Mouse (Mus musculus): ENCODE results near the gene Ssbp3.

Ssbp3 gene

DNA sequence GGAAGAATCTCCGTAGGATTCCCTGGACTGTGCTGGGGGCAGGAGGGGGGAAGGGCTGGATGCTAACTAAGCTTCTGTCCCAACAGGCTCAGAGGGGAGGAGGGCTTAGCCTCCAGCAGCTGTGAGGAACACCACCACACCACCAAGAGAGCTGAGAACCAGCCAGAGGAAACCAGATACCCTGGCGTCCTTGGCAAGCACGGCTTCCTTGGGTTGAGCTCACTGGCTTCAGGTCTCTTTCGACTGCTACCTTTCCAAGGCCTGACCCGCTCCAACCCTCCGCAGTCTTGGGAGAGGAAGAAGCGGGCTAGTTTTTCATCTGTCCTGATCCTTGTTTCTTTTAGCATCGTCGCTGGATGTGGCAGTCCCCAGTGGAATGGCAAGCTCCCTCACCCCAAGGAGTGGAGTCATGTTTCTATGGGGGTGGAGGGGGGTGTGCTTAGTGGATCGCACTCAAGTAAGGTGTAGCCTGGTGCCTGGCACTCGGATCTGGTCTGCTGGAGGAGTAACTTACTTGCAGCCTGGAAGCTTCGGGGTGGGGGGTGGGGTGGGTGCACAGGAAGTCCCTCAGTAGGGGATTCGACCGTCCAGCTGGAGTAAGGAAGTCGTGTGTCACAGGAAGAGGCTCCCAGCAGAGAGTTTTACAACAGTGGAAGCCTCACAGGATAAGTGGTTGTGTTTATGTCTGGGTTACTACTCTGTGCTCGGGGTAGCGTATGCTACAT, 2.6 kb upstream of the Ssbp3 start:
- DNase-seq (ENCODE audit: low spot score): peak; percentile 54

DNA sequence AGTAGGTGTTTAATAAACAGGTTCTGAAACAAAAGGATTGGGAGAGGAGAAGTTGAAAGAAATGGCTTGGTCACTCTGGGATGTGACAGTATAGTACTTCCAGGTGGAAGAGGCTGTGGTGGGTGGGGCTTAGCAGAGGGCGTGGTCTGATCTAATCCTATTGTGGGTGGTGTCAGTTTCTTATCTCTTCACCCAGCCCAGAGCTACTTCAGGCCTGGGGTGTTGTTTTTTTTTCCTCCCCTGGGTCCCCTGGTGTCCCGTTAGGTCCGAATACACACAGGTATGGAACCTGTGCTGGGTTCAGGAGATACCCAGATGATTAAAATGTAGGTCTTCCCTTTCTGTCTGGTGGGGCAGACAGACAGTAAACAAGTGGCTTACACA, 2.1 kb upstream of the Ssbp3 start:
- peak; percentile 81 for DNase-seq (ENCODE audit: low spot score)

DNA sequence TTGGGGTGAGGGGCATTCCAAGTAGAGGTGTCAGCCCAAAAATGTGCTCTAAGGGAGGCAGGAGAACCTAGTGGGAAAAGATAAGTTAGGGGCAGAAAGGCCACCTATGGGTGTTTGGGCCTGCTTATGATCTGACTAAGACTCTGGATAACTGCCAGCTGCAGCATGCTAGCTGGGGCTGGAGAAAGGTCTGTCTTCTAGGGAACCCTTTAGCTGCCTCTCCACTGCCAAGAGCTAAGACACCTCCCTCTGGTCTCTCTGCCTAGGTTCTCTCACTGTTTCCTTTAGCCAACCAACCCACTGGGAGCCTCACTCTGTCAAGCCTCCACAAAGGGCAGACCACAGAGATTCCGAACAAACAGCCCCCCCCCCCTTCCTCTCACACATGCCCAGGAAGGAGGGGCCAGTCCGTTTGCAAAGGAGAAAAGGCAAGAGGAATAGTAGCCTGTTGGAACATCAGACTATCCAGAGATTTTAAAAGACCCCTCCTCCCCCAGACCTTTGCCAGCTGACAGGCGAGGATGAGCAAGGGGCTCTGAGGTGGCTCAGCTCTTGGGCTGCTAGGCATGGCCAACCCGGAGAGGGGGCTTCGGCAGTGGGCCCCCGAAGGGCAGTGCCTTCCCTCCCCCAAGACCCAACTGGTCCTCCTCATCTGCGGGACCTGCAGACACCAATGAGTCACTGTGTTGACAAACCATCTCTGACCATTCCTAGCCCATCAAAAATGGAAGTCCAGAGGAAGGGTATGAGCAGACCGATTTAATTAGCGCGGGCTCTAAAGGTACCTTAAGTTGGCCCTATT, 1.4 kb upstream of the Ssbp3 start:
- DNase-seq (ENCODE audit: low spot score): peak; percentile 68

DNA sequence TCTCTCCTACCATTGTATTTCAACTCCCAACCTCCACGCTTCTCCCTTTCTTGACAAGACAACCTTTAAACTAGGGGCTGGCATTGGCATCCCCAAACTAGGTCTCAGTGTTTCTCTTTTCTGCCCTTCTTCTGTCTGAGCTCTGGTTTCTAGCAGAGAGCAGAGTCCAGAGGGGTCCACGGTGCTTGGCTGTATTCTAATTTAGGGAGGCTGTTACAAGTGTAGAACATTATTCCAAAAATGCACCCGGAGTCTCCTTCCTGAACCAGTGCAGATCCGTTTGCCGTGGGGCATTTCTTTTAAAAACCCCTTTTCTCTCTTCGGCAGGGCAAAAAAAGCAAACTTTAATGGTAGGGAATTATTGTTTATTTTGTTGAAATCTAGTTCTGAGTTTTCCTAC, 704 bp upstream of the Ssbp3 start:
- no peak for DNase-seq (ENCODE audit: low spot score)

DNA sequence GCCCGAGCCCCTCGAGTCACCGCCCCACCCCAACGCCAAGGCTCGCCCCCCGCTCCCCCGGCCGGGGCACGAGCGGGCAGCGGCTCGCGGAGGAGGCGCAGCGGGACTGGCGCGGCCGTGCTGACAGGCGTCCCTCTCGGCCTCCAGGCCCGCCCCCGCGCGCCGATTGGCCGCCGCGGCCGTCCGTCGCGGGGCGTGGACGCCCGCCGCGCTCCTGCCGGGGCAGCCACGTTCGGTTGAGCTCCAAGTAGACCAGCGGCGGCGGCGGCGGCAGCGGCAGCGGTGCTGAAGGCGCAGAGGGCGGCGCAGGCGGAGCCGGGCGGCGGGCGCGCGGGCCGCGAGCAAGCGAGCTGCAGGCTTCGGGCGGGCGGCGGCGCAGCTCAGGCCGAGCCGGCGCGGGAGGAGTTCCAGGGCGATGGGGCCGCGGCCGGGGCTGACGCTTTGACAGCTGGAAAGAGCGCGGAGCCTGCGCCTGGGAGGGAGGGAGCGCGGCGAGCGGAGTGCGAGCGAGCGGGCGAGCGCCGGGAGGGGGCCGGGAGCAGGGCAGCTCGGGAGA, 823 bp downstream of the Ssbp3 start:
- DNase-seq (ENCODE audit: low spot score): peak; percentile 94

DNA sequence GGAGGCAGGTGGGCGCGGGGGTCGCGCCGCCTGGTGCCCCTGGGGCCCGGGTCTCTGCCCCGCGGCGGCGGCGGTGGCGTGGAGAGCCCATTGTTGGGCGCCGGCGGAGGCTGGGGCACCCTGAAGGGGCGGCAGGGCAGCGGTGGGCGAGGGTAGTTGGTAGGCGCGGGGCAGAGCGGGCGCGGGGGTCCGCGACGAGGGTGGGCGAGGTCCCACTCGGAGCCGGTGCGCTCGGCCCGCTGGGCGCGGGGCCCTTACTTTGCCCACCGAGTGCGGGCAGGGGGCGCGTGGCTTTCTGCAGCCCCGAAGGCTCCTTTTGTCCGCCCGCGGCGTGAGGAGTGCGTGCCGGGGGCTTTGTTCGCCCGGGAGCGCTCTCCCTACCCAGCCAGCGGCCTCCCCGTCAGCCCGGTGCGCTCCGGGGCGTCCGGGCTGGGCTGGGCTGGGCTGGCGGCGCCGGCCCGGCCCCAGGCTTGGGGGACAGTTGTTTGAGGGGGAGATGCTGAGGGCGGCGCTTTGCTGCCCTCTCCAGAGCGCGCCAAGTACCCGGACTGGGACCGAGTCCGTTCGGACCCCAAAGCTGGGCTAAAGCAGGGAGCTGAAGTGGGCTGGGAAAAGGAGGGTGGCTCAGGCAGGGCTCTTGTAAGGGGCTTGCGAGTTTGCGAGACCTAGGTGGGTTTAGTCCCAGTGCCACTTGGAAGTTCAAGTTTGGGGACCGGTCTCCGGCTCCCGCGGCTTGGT, 1.6 kb downstream of the Ssbp3 start:
- peak; percentile 67 for DNase-seq (ENCODE audit: low spot score)

DNA sequence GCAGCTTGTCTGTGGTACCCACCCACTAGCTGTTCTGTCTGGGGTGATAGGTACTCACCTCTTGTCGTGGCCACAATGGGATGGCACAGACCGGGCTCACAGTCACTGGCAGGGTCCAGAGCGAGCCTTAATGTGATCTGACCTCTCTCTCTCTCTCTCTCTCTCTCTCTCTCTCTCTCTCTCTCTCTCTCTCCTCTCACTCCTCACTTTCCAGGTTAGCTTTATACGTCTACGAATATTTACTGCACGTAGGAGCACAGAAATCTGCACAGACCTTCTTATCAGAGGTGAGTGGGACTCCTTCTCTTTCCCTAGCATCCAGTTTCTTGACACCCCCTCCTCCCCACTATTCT, 2.2 kb downstream of the Ssbp3 start:
- DNase-seq (ENCODE audit: low spot score): no peak

DNA sequence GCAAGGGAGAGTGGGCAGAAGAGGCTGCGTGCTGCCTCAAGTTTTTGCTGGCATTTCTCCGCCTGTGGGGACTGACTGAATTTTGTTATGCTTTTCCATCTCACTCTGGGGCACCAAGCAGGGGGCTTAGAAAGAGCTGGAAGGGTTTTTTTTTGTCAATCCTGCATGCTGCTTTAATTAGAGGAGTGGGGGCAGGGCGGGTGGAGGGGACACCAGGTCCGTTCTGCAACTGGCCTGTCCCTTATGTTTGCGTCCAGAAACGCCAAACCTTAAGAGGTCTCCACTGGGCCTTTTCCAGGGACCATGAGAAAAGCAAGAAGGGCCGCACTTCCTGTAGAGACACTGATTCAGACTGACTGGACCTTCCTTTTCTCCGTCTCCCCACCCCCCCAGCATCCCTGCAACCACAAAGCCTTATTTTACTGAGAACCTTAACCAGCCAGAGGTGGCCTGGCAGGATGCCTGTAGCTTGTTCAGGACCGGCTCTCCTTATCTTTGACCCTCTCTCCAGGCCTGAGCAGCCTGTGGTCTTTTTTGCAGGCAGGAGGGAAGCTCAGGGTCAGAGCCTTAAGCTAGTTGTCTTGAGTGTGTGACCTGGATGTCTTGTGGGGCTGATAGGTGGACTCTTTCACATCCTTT, 3.0 kb downstream of the Ssbp3 start:
- DNase-seq (ENCODE audit: low spot score): peak; percentile 66

DNA sequence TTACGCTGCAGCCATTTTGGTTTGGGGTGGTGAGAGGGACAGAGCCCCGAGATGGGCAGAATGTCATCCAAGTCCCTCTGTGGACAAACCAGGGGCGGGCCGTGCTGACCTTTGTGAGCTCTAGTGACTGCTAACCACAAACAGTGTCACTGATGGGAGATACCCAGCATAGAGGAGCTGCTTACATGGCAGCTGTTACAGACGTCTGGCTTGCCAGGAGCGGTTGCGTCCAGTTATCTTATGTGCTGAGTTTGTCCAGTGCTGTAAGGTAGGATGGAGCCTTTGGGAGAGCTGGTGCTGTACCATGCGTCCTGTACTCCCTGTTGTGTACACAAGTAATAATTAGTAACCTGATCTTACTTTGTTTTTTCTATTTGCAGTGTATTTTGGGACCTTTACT, 4.8 kb downstream of the Ssbp3 start:
- DNase-seq (ENCODE audit: low spot score): no peak

DNA sequence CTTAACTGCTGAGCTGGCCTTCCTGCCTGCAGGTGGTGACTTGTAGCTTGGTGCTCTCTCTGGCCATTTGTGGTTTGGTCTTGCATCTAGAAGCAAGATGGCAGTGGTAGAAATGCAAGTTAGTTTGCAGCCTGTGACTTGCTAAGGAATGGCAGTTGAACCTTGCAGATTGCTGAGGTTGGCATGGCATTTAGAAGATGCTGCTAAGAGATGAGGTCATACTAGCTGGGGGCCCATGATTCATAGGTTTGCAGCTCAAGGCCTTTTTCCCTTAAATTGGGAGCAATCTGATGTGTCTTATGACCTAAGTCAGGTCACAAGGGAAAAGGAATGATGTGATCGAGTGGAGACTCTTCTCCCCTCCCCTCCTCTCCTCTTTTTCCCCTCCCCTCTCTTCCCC, 7.8 kb downstream of the Ssbp3 start:
- DNase-seq (ENCODE audit: low spot score): no peak

DNA sequence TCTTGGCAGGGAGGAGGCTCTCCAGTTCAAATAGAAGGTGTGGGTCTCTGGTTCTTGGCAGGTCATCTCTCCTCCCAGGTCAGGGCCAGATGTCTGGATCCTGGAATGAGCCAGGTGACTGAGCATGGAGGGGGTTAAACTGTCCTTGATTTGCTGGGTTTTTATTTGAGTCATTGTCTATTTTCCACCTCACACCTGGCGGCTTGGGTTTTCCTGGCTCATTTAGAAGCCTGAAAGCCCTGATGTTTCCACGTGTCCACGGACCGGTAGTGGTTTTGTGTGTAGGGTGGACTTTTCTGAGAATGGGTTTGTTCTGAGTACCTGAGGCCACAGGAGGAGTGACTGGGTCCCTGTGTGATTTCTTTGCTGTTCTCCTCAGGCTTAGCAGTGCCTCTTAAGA, 9.6 kb downstream of the Ssbp3 start:
- DNase-seq (ENCODE audit: low spot score): no peak

DNA sequence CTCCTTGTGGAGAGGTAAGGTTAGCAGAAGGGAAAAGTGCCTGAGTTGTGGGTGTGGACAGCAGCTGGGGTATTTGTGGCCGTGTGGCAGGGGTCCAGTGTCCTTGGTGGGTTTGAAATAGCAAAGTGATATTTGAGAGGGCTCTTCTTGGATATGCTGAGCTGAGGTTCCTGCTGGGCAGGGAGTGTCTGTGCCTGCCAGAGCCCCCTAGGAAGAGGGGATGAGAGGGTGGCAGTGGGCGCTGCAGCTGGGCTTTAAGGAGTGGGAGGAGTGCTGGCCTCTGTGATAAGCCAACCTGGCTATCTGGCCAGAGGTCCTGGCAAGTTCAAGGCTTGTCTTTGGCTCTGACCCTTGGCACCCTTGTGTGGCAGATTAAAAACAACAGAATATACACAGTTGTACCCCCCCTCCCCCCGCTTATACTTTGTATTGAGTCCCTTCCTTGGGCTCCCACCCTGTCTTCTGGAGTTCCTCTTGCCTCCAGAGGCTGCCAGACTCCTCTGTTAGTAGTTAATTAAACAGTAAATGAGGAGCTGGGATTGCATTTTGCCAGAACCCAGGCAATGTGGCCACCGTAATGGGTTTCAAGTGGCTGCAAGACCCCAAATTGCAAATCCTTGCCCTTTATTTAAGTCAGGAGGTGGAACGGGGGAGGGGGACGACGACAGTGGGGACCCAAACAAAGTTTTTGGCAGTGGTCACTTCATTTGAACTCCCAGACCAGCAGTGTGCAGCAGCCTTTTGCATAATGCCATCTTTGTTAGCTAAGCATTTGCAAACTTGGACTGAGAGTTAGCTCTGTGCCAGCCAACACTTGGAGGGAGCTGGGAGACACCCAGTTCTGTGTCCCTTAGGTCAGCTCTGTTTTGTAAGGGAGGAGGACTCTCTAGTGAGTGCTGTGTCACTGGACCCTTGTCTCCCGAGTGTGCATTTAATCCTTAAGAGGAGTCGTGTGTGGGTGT, 11.2 kb downstream of the Ssbp3 start:
- DNase-seq (ENCODE audit: low spot score): no peak

DNA sequence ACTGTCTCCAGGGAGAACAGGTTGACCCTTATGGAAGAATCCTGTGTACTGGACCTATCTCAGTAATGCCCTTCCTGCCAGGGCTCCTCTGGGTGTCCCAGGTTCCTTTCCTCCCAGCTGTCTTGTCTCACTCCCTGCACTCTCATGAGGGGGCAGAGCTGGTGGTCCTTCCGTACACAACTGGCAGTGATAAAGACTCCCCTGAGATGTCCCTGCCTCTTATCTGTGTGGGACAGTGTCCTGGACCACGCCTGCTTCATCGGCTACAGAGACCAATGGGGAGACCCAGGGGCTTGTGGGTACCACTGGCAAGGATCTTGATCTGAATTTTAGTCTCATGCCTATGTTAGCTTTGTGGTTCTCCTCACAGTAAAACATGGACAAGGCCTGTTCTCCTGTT, 12.4 kb downstream of the Ssbp3 start:
- DNase-seq (ENCODE audit: low spot score): no peak

DNA sequence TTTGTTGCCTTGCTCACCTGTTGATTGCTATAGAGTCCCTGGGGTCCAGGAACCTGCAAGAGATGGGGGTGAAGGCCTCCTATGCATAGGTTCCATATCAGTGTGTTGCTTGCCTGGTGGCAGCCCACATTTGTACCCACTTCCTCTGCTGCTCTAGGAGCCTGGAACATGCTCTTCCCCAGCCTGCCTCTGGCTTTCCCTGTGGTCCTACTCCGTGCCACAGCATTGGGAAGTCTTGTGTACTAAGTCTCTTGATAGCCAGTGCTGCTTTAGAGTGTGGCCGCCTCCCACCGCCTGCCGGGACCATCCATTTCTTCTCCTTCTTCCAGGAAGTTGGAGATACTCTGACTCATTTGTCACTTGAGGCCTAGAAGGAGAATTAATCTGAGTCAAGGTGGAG, 13.7 kb downstream of the Ssbp3 start:
- DNase-seq (ENCODE audit: low spot score): no peak

DNA sequence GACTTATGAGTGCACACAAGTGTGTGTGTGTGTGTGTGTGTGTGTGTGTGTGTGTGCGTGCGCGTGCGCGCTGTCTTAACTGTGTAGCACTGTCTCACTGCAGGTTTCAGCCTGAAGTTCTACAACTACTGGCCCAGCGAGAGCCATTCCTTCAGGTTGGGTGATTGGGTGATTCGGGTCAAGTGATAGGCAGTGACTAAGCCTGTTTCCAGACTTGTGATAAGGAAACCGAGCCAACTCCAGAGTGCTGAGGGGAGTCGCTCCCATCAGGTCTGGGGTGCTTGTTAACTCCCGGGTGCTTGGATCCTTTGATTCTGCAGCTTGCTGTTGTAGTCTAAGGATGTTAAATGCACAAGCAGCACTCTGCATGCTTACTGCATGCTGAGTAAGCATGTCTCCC, 14.4 kb downstream of the Ssbp3 start:
- DNase-seq (ENCODE audit: low spot score): no peak

DNA sequence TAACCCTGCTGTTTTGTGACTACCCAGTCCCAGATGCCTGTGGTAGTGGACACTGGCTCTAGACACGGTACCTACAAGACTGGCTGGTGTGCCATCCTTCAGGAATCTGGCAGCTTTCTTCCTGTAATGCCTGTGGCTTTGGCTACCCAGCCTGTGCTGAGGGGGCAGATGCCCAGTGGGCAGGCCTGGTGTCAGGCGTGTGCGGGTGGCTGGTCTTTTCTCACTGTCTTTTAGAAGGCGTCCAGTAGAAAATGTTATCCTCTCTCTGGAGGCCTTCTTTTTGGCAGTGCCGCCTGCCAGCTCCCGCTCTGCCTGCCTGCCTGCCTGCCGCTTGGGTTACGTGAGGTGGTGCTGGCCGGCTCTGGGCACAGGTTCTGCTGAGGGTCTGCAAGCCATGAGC, 15.9 kb downstream of the Ssbp3 start:
- DNase-seq (ENCODE audit: low spot score): no peak

DNA sequence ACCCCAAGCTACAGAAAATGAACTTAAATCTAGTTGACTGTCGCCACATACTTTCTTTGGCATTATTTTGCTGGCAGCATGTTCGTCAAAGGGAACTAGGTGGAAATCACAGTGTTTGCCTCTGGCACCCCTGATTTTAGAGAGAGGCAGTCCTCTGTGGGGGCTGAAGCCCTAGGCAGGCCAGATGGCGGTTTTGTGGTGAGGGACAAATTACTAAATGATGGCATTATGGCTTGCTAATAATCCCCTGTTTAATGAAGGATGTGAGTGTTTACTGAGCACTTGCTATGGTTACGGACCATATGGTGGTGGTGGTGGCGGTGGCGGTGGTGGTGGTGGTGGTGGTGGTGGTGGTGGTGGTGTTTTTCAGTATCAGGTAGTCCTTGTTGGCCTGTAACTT, 16.5 kb downstream of the Ssbp3 start:
- DNase-seq (ENCODE audit: low spot score): no peak

DNA sequence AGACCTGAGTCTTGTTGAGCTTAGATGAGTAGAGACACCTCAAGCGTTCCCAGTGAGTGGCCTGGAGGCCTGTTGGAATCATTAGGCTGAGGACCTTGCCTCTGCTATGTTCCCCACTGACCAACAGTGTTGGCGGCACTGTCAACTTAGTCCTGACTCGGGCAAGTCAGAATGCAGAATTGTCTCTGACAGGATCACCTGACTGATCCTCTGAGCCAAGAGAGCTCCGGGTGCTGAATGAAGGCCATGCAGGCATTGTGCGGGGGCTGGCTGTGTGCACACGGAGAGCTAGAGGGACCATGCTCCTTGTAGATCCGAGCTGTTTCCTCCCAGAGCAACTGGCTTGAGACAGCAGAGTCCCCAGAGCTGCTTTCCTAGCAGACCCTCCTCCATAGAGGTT, 18.5 kb downstream of the Ssbp3 start:
- DNase-seq (ENCODE audit: low spot score): no peak

DNA sequence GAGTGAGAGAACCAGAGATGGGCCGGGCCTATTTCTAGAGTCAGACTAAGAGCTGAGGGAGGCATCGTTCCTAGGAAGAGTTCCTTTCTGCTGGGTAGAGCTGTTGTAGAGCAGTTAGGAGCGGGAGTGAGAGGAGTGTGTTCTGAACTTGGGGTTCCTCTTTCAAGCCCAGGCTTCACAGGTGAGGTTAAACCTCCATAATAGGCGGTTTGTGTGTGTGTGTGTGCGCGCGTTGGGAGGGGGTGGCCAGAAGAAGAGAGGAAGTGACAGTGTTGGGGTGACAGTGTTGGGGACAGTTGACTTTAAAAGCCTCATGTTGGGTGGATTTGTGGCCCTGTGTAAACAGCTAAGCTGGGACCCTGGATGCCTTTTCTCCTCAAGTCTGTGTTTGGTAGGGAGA, 22.1 kb downstream of the Ssbp3 start:
- DNase-seq (ENCODE audit: low spot score): no peak

DNA sequence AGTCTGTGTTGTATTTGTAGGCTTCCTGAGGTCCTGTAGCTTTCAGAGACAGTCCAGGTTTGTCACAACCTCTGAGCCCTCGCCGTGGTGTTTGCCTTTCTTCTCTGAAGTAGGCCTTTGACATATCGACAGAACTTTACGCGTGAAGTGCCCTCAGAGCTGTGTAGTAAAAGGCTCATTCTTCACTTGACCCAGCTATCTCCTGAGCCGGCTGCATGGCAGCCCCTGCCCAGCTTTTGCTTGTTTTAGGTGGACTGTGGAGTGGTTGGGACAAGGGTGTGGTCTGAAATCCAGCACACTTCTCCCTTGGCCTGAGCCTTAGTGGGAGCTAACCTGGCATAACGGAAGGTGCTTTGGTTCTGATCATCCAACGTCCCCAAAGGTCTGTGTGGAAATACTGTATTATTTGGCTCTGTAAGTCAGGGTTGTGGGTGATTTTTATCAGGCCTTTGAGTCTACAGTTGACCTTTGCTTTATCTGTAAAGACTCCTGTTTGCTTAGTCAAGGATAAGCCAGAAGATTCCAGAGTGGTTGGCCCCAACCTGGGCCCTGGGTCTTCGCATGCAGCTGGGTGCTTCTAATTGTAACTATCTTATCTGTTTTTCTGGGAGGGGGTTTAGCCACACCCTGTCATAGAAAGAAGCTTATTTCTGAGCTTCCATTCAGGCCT, 23.4 kb downstream of the Ssbp3 start:
- no peak for DNase-seq (ENCODE audit: low spot score)
